Mouse (Mus musculus): Measurements from ENCODE around the gene Toe1.
A peak's percentile ranks its signal among the peaks of the same experiment; 100 is the strongest.

Gene Toe1

DNA sequence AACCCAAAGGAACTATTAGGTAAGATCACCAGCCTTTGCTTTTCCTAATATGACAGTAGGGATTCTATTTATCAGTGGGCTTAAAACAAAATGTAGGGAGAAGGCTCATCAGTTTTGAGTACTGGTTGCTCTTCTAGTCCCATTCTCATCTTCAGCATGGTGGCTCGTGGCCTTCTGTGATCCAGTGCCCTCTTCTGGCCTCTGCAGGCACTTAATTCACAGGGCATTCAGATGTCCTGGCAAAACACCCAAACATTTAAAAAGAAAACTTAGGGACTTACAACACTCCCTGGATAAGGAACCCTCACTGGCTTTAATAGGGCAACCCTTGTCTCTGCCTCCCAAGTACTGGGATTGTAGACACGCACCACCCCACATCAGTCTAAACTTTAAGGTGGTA, 13.2 kb downstream of the Toe1 start:
- no peak for DNase-seq (ENCODE audit: low spot score in 2 of 2)

DNA sequence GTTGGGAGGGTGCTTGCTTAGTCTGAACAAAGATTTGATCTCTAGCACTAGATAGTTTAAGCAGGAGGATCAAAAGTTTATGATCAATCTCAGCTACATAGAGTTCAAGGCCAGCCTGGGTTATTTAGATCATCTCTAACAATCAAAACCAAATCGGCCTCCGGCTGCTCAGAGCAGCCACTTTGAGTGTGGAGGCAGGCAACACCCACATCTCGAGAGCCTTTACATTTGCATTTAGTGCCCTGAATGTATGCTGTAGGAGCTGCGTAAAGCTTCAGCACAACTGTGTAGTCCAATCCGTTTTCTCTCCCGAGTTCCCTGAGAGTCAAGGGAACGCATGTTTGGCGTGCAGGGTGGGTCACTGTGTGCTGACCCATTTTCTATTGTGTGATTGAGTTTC, 15.0 kb downstream of the Toe1 start:
- no peak for DNase-seq (ENCODE audit: low spot score in 2 of 2)

DNA sequence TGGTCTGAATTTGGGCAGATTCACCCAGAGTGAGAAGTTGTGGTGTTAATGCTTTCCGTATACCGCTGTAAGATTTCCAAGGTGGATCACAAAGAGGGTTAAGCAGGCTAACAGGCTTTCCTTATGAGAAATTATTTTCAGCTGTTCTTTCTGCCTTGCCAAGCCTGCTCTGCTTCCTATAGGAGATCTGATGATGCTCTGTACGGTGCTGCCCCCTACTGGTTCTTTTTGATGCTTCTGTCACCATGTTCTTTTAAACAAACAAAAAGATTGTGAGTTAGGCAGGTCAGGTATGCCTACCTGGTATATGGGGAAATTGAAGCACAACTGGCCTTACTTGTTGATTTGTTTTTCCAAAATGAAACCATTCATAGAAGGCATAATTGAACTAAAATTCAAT, 18.5 kb downstream of the Toe1 start:
- peak; percentile 71 to 76 for DNase-seq (ENCODE audit: low spot score in 2 of 2)

DNA sequence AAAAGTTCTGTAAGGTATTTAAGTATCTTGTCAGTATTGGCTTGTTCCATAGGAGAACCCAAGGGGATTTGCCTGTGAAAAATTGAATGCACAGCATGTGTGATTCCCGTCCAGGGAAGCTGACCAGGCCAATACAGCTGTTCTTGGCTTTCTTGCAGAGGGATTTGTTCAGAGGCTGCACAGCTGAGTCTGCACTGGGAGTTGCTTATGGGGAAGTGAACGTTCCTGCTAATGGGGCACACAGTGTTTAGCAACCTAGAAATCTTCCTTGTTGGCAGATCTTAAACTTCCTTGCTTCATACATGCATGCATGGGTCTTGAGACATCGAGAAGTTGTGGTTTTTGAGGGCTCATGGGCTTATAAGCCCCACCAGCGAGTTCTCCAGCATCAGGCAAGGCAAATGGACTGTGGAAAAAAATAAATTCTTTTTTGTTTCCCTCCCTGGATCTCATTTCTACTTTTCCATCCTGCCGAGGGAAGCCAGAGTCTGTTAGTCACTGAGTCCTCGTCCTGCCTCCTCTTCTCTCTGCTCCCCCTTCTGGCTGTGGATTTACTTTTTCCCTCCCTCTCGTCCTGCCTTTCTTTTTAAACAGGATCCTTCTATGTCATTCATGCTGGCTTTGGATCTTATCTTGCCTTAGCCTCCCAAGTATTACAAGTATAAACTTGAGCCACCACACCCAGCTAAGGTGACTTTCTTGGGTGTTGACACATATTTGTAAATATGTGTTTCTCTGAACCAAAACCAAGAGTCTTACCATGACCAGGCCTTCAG, 19.3 kb downstream of the Toe1 start:
- no peak for DNase-seq (ENCODE audit: low spot score in 2 of 2)

DNA sequence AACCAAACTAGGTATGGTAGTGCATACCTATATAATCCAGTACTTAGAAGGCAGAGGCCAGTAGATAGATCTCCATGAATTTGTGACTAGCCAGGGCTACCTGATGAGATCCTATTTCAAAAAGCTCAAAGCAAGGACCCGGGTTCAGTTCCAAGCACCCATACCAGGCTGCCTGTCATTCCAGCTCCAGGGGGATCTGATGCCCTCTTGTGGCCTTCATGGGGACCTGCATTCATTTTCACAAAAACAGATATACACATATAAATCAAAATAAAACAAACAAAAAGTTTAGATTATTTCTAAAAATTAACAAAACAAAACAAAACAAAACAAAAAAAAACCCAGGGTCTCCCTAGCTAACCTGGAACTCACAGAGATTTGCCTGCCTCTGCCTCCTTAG, 20.9 kb downstream of the Toe1 start:
- no peak for DNase-seq (ENCODE audit: low spot score in 2 of 2)

DNA sequence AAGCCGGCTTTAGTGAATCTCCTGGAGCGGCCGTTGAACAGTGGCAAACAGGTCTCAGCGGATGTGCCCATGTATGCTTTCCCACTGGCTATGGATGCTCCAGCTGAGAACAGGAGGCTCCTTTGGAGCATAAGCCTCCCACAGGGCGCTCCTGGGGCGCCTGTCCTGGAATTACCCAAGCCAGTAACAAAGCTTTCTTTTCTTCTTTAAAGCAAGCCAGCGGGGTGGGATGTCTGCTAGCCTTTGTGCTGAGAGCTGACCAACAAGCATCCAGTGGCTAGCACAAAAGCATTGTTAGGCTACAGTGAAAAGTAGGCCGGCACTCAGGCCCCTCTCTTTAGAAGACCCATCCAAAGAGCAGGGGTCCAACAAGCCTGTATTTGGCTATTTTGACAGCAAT, 25.3 kb downstream of the Toe1 start:
- DNase-seq (ENCODE audit: low spot score in 2 of 2), result no peak

DNA sequence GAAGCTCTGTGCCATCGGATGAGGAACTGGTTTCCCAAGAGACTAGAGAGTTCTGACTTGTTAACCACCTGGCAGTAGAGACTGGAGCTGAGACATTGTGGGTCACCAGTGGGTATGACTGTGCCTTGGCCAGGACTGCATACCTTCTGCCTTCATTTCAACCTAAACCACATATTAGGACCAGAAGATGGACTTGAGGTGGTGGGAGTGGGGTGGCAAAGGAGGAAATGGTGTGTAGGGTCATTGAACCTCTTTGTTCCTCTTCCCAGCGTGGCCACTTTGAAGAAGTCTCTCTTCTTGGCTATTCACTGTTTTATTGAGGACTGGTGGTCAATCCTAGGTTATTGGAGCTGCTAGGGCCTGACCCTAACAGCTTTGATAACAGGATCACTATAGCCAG, 26.1 kb downstream of the Toe1 start:
- no peak for DNase-seq (ENCODE audit: low spot score in 2 of 2)

DNA sequence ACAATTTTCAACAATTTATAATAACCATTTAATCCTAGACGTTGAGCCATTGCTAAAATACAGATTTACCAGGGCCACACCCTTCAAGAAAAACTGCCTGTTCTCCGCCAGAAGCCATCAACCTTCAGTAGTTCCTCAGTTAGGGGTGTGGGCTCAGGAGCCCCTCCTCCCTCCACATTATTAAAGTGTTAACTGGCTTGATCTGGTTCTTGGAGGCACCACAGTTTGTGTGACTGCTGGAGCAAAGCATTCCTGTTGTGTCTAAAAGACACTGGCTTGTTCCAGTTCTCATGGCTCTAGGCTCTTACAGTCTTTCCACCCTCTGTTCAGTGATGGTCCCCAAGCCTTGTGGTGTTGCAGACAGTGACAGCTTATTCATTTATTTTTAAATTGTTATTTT, 26.9 kb downstream of the Toe1 start:
- DNase-seq (ENCODE audit: low spot score in 2 of 2), result no peak

DNA sequence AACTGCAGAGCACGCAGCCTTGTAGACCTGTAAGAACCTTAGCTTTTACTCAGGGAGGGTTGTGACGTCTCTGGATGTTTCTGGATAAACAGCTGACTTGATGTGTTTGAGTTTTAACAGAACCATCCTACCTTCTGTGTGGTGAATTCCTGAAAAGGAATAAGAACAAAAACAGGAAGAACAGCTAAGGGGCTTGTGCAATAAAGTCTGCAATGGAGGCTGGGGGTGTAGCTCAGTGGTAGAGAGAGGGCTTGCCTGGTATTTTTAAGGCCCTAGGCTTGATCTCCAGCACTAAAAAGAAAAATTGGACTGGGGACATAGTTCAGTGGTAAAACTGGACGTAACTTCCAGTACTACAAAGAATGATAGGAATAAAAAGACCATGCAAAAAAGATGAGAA, 30.4 kb downstream of the Toe1 start:
- no peak for DNase-seq (ENCODE audit: low spot score in 2 of 2)

DNA sequence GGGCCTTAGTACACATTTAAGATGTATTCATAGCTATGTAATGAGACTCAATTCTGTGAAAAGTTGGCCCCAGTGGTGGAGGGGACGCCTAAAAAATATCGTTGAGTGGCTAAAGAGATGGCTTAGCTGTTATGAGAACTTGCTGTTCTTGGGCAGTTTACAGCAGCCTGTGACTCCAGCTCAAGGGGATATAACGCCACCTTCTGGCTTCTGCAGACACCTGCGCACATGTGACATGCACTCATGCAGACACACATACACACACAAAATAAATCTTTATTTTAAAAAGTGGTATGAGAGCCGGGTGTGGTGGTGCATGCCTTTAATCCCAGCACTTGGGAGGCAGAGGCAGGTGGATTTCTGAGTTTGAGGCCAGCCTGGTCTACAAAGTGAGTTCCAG, 31.0 kb downstream of the Toe1 start:
- no peak for DNase-seq (ENCODE audit: low spot score in 2 of 2)

DNA sequence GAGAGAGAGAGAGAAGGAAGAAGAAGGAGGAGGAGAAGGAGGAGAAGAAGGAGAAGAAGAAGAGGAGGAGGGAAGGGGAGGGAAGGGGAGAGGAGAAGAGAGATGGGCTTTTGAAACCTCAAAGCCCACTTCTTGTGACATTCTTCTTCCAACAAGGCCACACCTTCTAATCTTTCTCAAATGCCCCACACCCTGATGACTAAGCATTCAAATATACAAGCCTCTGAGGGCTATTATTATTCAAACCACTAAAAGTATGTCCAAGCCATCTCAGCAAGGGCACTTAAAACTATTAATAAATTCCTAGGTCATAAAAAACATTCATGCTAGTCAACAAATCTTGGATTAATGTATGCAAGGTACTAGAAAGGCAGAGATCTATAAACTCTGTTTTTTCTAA, 38.4 kb downstream of the Toe1 start:
- DNase-seq (ENCODE audit: low spot score in 2 of 2), result no peak

DNA sequence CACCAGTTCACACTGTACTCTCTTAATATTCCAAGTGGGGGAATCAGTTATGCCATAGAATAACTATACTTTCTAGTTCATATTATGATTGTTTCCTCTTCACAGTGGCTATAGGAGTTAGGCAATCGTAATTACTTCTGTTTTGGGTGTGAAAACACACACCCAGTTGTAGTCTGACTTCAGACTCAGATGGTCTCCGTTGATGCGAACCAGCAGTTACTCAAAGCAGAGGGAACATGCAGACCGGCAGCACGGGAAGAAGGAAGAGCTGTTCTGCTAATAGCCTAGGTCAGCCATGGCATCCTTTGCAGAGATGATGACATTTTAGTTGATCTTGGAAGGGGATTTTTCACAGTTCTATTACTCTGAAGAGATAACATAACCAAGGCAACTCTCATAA, 38.9 kb downstream of the Toe1 start:
- no peak for DNase-seq (ENCODE audit: low spot score in 2 of 2)

DNA sequence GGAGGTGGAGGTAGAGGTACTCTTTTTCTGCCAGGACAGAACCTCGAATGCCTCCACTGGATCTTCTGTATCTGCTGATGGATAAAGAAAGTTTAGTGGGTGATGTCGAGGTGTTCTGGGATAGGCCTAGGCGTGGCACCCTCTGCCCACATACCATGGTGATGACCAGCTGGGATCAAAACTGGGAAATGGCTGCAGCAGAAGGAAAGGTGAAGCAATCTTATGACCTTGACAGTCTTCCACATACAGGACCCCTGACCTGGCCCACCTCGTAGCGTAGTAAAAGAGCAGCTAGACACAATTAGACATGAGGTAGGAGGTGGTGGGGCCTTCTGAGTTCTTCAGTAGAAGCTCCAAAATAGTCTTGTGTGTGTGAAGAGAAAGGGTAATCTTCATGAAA, 43.4 kb downstream of the Toe1 start:
- DNase-seq (ENCODE audit: low spot score in 2 of 2), result no peak

DNA sequence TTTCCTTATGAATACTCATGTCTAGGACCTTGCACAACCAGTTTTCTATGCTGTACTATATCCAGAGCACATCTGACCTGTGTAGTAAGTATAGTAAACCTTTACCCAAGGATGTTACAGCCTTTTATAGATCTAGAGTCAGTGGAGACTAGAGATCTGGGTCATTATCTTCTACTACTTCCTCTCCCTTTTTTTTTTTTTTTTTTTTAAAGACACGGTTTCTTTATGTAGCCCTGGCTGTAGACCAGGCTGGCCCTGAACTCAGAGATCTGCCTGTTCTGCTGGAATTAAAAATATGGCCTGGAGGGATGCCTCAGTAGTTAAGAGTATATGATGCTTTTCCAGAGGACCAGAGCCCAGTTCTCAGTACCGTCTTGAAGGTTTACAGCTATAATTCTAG, 45.5 kb downstream of the Toe1 start:
- no peak for DNase-seq (ENCODE audit: low spot score in 2 of 2)

DNA sequence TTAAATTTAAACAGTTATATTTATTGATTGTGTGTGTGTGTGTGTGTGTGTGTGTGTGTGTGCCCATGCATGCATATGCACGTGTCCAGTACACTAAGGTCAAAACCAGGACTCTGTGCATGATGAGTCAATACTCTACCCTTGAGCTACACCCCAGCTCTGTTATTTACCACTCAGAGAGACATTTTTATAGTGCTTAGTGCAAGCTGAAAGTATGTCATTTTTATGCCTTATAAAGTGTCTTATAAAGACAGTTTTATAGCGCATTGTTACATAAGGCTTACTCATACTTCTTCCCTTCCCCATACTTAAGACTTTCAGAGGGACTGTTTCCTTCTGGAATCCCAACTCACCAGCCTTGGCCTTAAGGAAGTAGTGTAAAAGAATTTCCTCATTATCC, 57.7 kb downstream of the Toe1 start:
- DNase-seq (ENCODE audit: low spot score in 2 of 2), result no peak
